Mouse (Mus musculus) forebrain, embryonic 10.5 days (tissue): ENCODE measurements around the gene Rai1. TPM values are rescaled to one million over a fixed set of nuclear protein-coding genes. Genes with fewer than 3 reads are reported as not detected.

Source experiments
- DNase-seq: peaks from one replicate; pipeline ENCODE4 v3.0.0-alpha.2; 2017; ENCODE audit warnings: low spot score; ENCODE audit errors: extremely low spot score
- H3K27ac ChIP-seq: fragments of 300-500 bp; sonication (generic); 2 replicates; pipeline ENCODE4 v1.5.1; 2016; ENCODE audit warnings: mild to moderate bottlenecking
- H3K27me3 ChIP-seq: fragments of 300-500 bp; sonication (generic); 2 replicates; pipeline ENCODE4 v1.6.1; 2016; ENCODE audit warnings: mild to moderate bottlenecking; ENCODE audit not compliant: poor library complexity, severe bottlenecking
- H3K36me3 ChIP-seq: fragments of 300-500 bp; sonication (generic); replicated peaks from 2 replicates; pipeline ENCODE4 v1.6.1; 2016; ENCODE audit warnings: mild to moderate bottlenecking, moderate library complexity
- H3K4me1 ChIP-seq: fragments of 300-500 bp; sonication (generic); 2 replicates; pipeline ENCODE4 v1.6.1; 2016
- H3K4me3 ChIP-seq: fragments of 300-500 bp; sonication (generic); 2 replicates; pipeline ENCODE4 v1.5.1; 2016; ENCODE audit warnings: mild to moderate bottlenecking, moderate library complexity
- H3K9me3 ChIP-seq: fragments of 300-500 bp; sonication (generic); 2 replicates; pipeline ENCODE4 v1.6.1; 2016; ENCODE audit warnings: mild to moderate bottlenecking, moderate library complexity
- WGBS: fragments of 180-500 bp; shearing (Covaris S2); methylation state at CpG from one replicate; pipeline ENCODE4 v1.1.7; 2016; 5-methylcytosine and 5-hydroxymethylcytosine counted together
- polyA plus RNA-seq: library from polyadenylated mRNA; unstranded; fragments of >200 nt; fragmentation: Nextera tagmentation; extraction: Ambion mirVana; gene quantifications from 2 replicates; pipeline ENCODE4 v1.2.1, GENCODE M21; 2016

The Rai1 gene
- polyA plus RNA-seq, 1 experiment from 2014 or later, result 25.3 TPM

DNA sequence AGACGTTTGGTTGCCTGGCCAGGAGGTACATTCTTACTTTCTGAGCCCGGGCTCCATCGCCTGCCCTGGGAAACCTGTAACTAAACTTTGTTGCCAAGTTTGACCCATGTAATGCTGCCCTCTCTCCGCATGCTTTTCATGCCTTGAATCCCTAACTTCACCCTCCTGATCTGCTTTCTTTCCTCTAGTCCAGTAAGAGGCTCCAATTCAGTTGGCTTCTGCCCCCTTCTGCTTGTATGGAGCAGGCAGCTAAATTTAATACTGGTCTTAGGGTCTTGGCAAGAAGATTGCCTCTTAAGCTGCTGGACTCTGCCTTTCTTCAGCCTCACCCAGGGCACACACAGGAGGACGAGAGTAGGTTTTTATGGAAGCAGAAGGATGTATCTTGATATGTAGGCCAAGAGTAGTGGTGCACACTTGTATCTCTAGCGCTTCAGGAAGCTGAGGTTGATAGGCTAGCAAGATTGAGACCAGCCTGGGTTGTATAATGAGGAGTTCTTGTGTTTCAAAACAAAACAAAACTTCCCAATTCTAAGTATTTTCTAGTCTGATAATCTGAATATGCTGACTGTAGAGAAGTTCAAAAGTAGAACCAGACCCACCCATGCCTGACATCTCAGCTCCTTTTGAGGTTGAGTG is 10.9 kb downstream of the Rai1 start:
- H3K36me3 ChIP-seq, result peaks cover 2% of the 10 kb centered on the region; the same call in 1 of the 2 replicates
- WGBS, result 38% methylated on average over 6 of the region's 6 CpGs
- peak overlapping the region; percentile 91 for H3K27ac ChIP-seq
- no peak for DNase-seq
- peak overlapping the region; percentile 58 for H3K4me3 ChIP-seq
- H3K9me3 ChIP-seq, result no peaks in the 10 kb centered on the region
- H3K27me3 ChIP-seq, result no peaks in the 10 kb centered on the region
- H3K4me1 ChIP-seq, result peaks cover 71% of the 10 kb centered on the region

DNA sequence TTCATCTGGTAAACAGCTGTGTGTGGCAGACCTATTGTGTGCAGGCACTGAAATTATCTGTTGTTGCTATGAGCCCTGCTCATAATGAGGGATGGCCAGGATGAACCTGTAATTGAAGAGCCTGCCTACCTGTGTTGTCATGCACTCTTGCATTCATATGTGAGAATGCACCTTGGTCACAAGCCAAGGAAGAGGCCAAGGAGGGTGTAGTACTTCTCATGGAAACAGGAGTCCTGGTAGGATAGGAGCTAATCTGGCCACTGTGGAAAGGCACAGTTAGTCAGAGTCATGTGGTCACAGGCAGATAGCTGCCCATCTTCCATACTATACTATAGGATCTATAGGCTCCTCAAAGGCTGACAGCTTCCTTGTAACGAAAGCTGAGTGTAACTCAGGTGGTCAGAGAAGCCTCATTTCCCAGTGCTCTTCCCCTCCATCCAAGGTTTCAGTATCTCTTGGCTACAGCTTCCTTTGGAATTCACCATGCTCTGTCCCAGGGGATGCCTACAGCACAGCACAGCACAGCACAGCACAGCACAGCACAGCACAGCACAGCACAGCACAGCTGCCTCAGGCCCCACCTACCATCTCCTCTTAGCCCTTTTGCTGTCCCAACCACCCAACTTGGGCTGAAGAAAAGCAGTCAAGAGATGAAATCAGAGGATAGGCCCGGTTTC is 15.9 kb downstream of the Rai1 start:
- no peaks in the 10 kb centered on the region for H3K27me3 ChIP-seq
- DNase-seq, result no peak
- 93% methylated on average over 2 of the region's 2 CpGs for WGBS
- H3K4me3 ChIP-seq, result no peak overlapping the region
- H3K4me1 ChIP-seq, result peaks cover 26% of the 10 kb centered on the region
- no peaks in the 10 kb centered on the region for H3K9me3 ChIP-seq
- no peak overlapping the region for H3K27ac ChIP-seq
- H3K36me3 ChIP-seq, result peaks cover 4% of the 10 kb centered on the region; the same call in 1 of the 2 replicates

DNA sequence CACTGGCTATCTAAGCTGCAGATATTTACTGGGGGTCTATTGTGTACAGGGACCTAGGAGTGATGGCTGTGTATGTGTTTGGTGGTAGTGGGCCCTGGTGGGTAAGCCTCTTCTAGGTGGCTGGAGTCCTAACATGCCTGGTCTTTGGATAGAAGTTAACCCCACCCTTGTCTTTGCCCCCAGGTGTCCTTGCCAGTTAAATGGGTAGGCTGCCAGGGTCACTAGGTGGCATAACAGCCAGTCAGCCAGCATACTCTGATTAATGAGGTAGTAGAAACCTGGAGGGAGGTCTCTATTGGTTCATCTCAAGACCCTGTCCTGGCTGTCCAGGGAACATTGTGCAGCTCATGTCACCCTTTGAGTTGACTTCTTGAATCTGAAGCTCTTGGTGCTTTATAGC is 17.8 kb downstream of the Rai1 start:
- H3K27me3 ChIP-seq, result no peaks in the 10 kb centered on the region
- no peaks in the 10 kb centered on the region for H3K9me3 ChIP-seq
- no peak overlapping the region for H3K4me3 ChIP-seq
- H3K36me3 ChIP-seq, result peaks cover 4% of the 10 kb centered on the region; the same call in 1 of the 2 replicates
- no peak for DNase-seq
- no peak overlapping the region for H3K27ac ChIP-seq
- peaks cover 36% of the 10 kb centered on the region for H3K4me1 ChIP-seq

DNA sequence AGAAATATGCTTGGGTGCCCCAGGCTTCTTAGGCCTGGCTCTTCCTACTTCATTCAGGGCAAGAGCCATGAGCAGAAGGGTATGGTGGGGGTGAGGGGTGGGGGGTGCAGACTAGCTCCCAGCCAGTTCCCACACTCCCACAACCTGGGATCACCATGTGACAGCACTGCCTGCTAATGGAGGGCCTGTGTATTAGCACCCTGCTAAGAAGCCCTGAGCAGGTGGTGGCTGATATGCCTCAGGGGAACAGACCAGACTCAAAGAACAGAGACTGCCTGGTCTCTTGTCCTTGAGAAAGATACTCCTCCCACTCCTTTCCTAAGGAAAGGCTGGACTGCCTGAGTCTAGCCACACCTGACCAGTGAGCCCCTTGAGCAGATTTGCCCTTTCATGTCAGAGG is 22.2 kb downstream of the Rai1 start:
- H3K36me3 ChIP-seq, result 0 out of 2 replicates have a peak, but pooled peaks cover 9% of the 10 kb centered on the region
- H3K9me3 ChIP-seq, result no peaks in the 10 kb centered on the region
- DNase-seq, result no peak
- peaks cover 45% of the 10 kb centered on the region for H3K4me1 ChIP-seq
- H3K4me3 ChIP-seq, result no peak overlapping the region
- H3K27ac ChIP-seq, result peak overlapping the region; percentile 68
- H3K27me3 ChIP-seq, result no peaks in the 10 kb centered on the region

DNA sequence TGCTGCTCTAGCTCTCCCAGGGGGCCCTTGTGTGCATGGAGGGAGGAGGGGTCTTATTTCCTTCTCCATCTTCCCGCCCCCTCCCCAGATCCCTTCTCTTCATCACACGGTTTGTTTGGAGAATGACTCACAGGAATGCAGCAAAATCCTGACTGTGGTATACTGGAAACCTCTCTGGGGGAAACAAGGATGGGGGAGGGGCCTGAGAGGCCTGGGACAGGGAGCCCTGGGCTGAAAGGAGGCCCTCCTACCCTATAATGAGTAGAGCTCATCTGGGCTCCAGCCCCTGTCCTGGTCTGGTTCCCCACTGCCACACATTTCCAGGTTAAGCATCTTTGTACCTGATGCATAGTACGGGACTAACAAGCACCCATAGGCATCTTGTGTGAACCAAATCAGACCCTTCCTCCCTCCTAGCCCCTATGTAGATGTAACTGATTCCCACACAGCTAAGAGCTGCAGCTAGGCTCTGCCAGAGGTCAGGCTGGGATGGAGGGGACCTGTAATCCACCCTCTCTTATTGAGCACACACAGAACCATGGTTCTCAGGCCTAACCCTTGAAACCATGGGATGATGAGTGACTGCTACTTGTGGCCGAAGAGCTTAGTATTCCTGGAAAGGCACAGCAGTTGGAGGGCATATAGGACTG is 23.2 kb downstream of the Rai1 start:
- WGBS, result 47% methylated on average over 4 of the region's 4 CpGs
- 0 out of 2 replicates have a peak overlapping the region, but pooled peaks have one; percentile 6 for H3K4me3 ChIP-seq
- no peaks in the 10 kb centered on the region for H3K9me3 ChIP-seq
- peaks cover 47% of the 10 kb centered on the region for H3K4me1 ChIP-seq
- no peaks in the 10 kb centered on the region for H3K27me3 ChIP-seq
- no peak for DNase-seq
- peak overlapping the region; percentile 68 for H3K27ac ChIP-seq
- H3K36me3 ChIP-seq, result 0 out of 2 replicates have a peak, but pooled peaks cover 10% of the 10 kb centered on the region

DNA sequence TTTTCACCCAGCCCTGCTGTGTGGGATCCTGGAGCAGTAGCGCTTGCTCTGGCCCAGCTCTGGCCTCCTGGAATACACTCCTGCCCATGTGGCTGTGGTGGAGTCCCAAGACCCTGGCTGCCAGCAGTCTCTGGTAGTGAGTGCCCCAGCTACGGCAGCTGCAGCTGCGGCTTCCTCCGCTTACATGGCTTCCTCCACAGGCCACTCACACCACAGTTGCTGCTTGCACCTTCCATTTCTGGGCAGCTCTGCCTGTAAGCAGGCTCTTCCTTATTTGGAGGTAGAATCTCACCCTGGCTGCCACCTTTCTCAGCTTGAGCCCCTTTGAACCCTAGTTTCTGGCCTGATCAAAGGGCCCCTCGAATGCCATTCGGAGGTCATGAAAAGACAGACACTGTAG is 25.7 kb downstream of the Rai1 start:
- 0 out of 2 replicates have a peak, but pooled peaks cover 11% of the 10 kb centered on the region for H3K36me3 ChIP-seq
- no peak overlapping the region for H3K4me3 ChIP-seq
- 83% methylated on average over 6 of the region's 6 CpGs for WGBS
- H3K27me3 ChIP-seq, result no peaks in the 10 kb centered on the region
- 0 out of 2 replicates have a peak overlapping the region, but pooled peaks have one; percentile 30 for H3K27ac ChIP-seq
- no peak for DNase-seq
- H3K4me1 ChIP-seq, result peaks cover 52% of the 10 kb centered on the region
- H3K9me3 ChIP-seq, result no peaks in the 10 kb centered on the region

DNA sequence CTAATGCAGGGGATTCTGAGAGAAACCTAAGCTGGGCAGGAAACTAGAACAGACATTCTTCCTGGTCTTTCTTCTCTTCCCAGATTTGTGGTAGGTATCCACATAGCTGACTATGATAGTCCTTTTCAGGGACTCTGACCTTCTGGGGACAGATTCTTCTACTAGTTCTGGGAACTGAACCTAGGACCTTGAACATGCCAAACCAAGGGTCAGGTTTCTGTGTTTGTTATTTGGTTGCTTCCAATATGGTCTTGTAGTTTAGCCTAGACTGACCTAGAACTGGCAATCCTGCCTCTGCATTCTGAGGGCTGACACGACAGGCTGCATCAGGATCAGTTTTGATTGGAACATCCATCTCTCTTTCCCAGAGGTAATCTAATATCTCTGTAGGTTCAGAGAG is 27.2 kb downstream of the Rai1 start:
- WGBS, result 81% methylated on average over 1 of the region's 1 CpGs
- Histone ChIP-seq H3K27me3 (no peaks in the 10 kb centered on the region), H3K4me1 (peaks cover 37% of the 10 kb centered on the region), H3K36me3 (peaks cover 12% of the 10 kb centered on the region; the same call in 1 of the 2 replicates), H3K9me3 (no peaks in the 10 kb centered on the region), H3K27ac (no peak overlapping the region), H3K4me3 (no peak overlapping the region)
- DNase-seq, result no peak

DNA sequence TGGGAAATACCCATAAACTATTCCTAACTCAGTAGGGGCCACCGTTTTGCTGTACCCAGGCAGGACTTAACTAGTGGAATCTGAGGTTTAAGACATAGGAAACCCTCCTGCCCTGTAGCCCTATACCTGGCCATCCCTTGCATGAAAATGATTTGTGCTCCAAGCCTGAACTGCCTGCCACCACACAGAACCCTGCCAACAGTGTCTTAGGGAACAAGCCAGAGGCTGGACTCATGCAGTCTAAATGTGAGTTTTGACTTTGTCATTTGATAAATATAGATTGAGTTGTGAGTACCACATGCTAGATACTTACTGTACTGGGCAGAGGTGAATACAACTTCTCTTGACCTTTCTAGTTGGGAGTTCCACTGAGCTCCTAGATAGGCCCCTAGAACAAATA is 31.7 kb downstream of the Rai1 start:
- Histone ChIP-seq H3K9me3 (no peaks in the 10 kb centered on the region), H3K4me3 (no peak overlapping the region), H3K36me3 (peaks cover 7% of the 10 kb centered on the region; the same call in 1 of the 2 replicates), H3K27ac (no peak overlapping the region), H3K4me1 (peaks cover 43% of the 10 kb centered on the region), H3K27me3 (no peaks in the 10 kb centered on the region)
- 91% methylated on average over 1 of the region's 1 CpGs for WGBS
- DNase-seq, result no peak

DNA sequence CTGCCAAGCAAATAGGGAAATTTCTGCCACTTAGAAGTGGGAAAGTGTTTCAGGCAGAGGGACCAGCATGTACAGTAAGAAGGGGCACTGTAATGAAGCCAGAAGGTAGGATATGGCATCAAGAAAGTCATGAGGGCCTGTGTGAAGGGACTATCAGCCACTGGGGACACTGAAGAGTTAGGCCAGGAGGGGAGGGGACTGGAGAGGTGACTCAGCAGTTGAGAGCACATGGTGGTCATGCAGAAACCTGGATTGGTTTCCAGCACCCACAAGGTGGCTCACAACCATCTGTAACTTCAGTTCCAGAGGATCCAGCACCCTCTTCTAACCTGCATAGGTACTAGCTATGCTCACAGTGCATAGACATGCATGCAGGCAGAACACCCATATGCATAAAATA is 32.4 kb downstream of the Rai1 start:
- Histone ChIP-seq H3K36me3 (peaks cover 13% of the 10 kb centered on the region), H3K27ac (no peak overlapping the region), H3K4me1 (peaks cover 50% of the 10 kb centered on the region)

DNA sequence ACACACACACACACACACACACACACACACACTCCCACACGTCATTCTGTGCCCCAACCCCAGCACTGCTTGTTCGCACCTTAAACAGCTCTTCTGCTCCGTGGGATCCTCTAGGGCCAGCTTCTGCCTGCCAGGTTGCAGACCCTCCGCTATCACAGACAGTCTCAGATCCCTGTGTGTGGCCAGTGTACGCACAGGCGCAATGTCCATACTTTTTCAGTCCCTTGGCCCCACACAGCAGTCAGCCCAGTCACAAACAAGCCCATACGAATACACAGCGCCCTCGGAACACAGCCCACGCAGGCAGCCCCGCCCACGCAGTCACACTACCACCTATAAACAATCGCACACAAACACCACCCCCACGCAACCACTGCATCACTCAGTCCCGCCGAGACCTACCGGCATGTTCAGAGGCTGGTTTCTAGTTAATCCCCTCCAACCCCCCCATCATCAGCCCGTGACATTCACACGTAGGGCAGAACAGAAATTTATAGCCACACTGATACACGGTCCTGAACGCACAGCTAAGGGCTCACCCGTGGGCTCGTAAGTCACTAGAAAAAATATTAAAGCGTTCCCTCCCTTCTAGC is 34.4 kb downstream of the Rai1 start:
- WGBS, result 3% methylated on average over 24 of the region's 24 CpGs
- H3K27me3 ChIP-seq, result no peaks in the 10 kb centered on the region
- no peaks in the 10 kb centered on the region for H3K9me3 ChIP-seq
- DNase-seq, result peak; percentile 53
- peak overlapping the region; percentile 70 for H3K4me3 ChIP-seq
- peaks cover 61% of the 10 kb centered on the region for H3K4me1 ChIP-seq
- peak overlapping the region; percentile 97 for H3K27ac ChIP-seq
- peaks cover 26% of the 10 kb centered on the region for H3K36me3 ChIP-seq

More for the DNA sequence above, 32.4 kb downstream of the Rai1 start:
- Histone ChIP-seq H3K27me3 (no peaks in the 10 kb centered on the region), H3K9me3 (no peaks in the 10 kb centered on the region), H3K4me3 (no peak overlapping the region)
- no peak for DNase-seq

DNA sequence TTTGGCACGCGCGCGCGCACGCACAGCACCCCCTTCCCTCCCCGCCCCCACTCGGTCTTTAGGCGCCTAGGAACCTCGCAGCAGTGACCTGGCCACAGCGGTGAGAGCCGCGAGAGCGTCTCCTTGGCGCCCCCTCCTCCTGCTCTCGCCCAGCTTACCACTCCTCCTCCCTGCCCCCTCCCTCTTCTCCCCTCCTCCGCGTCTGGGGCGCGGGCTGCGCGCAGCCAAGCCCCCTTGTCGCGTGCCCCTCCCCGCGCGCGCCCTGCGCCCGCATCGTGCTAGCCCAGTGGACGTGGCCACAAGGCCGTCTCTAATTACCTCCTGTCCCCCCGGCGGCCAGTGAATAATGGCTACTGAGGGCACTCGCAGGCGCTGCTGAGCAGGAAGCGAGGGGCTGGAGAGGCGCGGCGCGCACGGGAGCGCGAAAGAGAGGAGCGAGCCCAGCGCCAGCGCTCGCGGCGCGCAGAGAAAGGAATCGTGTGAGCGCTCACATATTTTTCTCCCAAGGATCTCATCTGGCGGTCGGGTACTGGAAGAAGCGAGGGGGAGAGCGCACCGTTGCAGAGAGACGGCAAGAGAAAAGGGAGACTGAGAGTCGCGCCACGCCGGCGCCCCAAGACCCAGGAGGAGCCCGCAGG is 35.0 kb downstream of the Rai1 start:
- H3K4me1 ChIP-seq, result peaks cover 67% of the 10 kb centered on the region
- peak; percentile 89 for DNase-seq
- H3K27me3 ChIP-seq, result no peaks in the 10 kb centered on the region
- WGBS, result under 1% methylated on average over 66 of the region's 66 CpGs
- H3K9me3 ChIP-seq, result no peaks in the 10 kb centered on the region
- H3K4me3 ChIP-seq, result peak overlapping the region; percentile 70
- H3K36me3 ChIP-seq, result peaks cover 32% of the 10 kb centered on the region
- H3K27ac ChIP-seq, result peak overlapping the region; percentile 97

DNA sequence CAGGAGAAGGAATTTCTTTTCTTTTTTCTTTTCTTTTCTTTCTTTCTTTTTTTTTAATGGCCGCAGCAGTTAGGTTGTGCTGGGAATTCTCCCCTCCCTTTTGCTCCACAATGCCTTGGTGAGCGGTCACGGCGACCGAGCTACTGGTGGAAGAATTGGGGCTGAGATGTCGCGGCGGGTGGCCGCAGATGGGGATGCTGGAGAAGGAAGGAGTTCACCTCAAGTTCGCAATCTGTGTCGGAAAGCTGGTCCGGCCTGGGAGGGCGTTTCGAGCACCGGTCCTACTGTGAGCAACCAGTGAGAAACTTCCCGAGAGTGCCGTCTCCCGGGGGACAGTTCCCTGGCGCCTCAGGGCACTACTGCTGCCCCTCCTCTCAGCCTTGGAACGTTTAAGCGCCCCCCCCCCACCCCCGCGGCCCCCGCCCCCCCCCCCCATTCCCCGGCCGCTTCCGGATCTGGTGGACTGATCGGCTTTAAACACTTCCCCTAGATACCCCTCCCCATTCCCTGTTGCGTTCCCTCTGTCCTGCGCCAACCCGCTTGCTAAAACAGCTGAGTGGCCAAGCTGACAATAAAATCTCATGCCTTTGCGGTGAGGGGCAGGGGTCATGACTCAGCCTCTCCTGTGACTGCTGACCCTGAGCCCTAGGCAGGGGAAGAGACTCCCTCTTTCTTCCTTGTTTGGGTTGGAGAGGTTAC is 35.9 kb downstream of the Rai1 start:
- Histone ChIP-seq H3K36me3 (peaks cover 41% of the 10 kb centered on the region), H3K27ac (peak overlapping the region; percentile 97), H3K9me3 (no peaks in the 10 kb centered on the region), H3K4me1 (peaks cover 72% of the 10 kb centered on the region), H3K4me3 (peak overlapping the region; percentile 70), H3K27me3 (no peaks in the 10 kb centered on the region)
- peak; percentile 62 for DNase-seq
- under 1% methylated on average over 25 of the region's 32 CpGs for WGBS
